Mouse (Mus musculus) frontal cortex, adult 2 months (tissue): Measurements from ENCODE around the gene Col6a5. TPM values are rescaled to one million over a fixed set of nuclear protein-coding genes. Genes with fewer than 3 reads are reported as not detected.
A peak's percentile ranks its signal among the peaks of the same experiment; 100 is the strongest.

Experiments used
- DNase-seq, 2 experiments: peaks; one replicate each; pipeline ENCODE4 v3.0.0; 2022; ENCODE audit warnings: low spot score in 1 of 2; ENCODE audit errors: extremely low spot score in 1 of 2
- polyA plus RNA-seq: library from polyadenylated mRNA; depleted of rRNA; stranded (reverse); fragments of >200 nt; gene quantifications from 2 replicates; pipeline ENCODE4 v1.2.3, GENCODE M21; 2012; rRNA removed

Col6a5 gene
- 0.25 and 1.1 TPM in 2 replicates for polyA plus RNA-seq

DNA sequence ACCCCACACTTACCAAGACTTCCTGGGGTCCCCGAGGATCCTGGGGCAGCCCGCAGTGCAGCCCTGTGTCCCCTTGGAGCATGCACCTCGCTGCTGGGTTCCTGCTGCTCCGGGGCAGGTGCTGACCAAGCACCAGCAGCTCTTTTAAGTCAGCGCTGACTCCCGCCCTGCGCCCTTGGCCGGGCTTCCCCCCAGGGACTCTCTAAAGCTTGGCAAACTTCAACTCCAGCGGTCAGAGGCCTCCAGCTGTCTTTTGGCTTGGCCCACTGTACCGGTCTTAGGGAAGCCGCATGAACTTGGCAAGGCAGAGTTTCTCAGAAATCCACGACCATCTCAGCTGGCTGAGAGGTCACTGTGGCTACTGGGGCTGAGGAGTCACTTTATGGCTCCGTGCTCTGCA lies at the start of gene Col6a5:
Col6a5 (minus strand) TSS at position 111 of the 400 bp plus-strand sequence.
- no peak for DNase-seq

DNA sequence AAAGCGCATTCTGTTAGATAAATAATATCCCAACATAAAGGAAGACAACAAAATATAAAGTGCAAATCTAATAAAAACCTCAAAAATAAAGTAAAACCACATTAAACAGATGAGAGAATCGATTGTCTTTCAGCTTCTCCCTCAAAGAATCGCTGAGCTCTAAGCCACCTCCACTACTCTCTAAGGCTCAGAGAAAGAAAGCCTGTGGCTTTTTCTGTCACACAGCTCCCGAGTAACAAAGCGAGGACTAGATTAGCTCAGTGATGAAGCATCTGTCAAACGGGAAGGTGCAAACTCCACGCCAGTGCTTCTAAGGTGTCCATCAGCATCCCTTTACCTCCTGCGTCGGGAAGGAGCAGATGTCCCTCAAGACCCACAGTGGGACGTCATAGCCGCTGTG lies 37.5 kb upstream of the Col6a5 start:
- DNase-seq: peak in 1 of 2 experiments; percentile 38

DNA sequence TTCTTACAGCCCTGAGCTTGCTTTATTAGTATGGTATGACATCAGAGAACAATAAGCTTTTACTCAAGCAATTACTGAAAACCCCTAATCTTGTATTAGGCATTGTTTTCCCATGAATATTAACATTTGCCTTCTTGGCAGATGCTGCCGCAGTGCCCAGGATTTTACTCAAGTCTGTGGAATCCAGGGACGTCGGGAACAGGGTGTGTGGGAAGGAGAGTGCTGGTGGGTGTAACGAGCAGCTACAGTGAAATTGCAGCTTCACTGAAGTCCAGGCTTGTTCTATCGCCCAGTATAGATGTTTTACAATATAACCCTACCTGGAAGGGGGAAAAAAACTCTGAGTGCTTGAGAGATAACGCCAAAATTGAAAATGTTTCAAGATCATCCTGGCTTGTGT lies 32.0 kb upstream of the Col6a5 start:
- DNase-seq: peak; percentile 33 to 67

- no peak for DNase-seq
Measured at GRCm38 (mm10) chr9:105990099-105990498, 29.7 kb upstream of the Col6a5 start.

GRCm38 (mm10) chr9:105989468-105989867 lies 29.0 kb upstream of the Col6a5 start:
- no peak for DNase-seq

GRCm38 (mm10) chr9:105988096-105988495 lies 27.7 kb upstream of the Col6a5 start:
- DNase-seq: peak; percentile 13 to 45

GRCm38 (mm10) chr9:105984931-105985519 lies 24.6 kb upstream of the Col6a5 start:
- DNase-seq: no peak

GRCm38 (mm10) chr9:105978479-105978878 lies 18.0 kb upstream of the Col6a5 start:
- DNase-seq: no peak

GRCm38 (mm10) chr9:105976871-105977270 lies 16.4 kb upstream of the Col6a5 start:
- DNase-seq: no peak

GRCm38 (mm10) chr9:105976314-105976713 lies 15.9 kb upstream of the Col6a5 start:
- no peak for DNase-seq

GRCm38 (mm10) chr9:105973736-105974135 lies 13.3 kb upstream of the Col6a5 start:
- DNase-seq: no peak

DNA sequence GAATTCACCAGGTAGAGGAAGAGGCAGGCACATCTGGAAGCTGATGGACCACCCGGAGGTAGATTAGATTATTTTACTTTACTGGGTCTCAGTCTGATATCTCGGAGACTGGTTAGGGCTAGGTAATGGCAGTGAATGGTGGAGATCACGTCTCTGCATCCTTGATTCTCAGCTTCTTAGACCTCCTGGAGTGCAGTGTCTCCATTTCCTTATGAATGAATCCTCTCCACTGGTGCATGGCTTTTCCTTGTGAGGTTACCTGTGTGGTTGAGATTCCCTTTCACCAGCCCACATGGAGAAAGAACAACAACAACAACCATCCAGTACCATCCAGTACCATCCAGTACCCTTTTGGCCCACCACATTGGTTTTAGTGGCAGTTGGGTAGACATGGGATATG lies 11.6 kb upstream of the Col6a5 start:
- DNase-seq: no peak

DNA sequence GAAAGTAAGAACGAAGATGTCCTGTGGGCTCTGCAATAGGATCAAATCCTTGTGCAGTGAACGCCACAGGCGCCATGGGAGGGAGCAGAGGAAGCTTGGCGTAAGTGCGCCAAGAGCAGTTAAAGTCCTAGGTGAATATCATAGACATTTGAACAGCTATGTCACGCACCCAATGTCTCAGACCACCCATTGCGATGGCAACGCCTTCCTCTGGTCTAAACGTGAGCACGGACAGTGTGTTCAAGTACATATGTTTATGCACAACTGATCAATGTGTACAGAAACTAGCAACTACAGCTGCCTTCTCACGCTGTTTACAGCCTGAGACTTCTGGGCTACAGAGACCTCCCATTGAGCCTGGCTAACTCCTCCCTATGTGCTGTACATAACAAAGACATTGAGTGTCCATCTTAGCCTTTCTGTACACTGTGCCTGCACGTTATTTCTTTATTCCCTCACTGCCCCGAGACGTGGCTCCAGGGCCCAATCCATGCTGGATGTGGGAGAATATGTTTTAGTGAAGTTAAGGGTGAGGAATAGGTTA lies 11.0 kb upstream of the Col6a5 start:
- DNase-seq: no peak

GRCm38 (mm10) chr9:105970901-105971300 lies 10.5 kb upstream of the Col6a5 start:
- no peak for DNase-seq

DNA sequence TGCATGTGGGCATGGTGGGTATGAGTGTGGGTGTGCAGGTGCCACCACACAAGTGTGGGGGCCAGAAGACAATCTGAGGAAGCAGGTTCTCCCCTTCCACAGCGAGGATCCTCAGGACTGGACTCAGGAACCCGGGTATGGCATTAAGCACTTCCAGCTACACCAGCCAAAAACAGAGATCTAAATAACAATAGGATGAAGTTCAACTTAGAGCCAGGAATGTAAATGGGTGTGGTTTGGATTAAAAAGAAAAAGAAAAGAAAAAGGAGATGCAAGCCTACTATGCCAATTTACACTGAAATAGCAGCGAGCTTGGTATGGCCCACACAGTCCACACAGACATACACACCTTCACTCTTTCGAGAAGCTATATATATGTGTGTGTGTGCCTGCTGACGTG lies 7.5 kb upstream of the Col6a5 start:
- DNase-seq: no peak

DNA sequence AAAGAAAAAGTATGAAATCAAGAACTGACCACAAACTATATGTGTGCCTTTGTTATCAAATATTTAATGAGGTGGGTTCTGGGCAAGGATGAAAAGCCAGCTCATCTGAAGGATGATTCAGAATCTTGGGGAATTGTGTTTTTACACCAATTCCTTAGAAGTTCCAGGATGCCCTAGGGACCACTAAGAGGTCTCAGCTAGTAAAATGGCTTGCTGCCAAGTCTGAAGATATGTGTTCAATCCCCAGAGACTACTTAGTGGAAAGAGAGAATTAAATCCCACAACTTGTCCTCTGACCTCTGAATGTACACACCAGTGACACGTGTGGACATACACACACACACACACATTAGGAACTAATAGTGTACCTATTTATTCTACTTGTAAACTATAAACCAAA lies 1.3 kb downstream of the Col6a5 start:
- no peak for DNase-seq

DNA sequence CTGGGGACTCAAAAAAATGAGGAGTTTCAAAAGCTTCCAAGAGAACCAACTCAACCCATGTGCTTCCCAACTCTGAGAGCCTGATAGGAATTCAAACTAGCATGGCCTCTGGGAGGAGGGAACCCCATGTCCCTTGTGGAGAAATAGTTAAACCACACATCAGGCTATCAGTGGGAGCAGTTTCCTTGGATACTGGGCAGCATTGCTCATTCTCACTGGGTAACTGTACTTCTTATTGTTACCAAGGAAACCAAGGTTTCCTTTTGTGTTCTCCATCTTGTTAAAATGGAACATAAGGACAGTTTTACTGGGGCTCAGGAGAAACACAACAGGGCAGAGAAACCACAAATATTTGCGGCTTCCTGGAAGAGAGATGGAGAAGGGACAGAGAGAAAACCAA lies 10.7 kb downstream of the Col6a5 start:
- peak in 1 of 2 experiments; percentile 24 for DNase-seq

- peak; percentile 65 to 76 for DNase-seq
Measured at GRCm38 (mm10) chr9:105947577-105947976, 12.9 kb downstream of the Col6a5 start.

GRCm38 (mm10) chr9:105933816-105934215 lies 26.6 kb downstream of the Col6a5 start:
- no peak for DNase-seq

- DNase-seq: no peak
Measured at GRCm38 (mm10) chr9:105929287-105929686, 31.2 kb downstream of the Col6a5 start.

DNA sequence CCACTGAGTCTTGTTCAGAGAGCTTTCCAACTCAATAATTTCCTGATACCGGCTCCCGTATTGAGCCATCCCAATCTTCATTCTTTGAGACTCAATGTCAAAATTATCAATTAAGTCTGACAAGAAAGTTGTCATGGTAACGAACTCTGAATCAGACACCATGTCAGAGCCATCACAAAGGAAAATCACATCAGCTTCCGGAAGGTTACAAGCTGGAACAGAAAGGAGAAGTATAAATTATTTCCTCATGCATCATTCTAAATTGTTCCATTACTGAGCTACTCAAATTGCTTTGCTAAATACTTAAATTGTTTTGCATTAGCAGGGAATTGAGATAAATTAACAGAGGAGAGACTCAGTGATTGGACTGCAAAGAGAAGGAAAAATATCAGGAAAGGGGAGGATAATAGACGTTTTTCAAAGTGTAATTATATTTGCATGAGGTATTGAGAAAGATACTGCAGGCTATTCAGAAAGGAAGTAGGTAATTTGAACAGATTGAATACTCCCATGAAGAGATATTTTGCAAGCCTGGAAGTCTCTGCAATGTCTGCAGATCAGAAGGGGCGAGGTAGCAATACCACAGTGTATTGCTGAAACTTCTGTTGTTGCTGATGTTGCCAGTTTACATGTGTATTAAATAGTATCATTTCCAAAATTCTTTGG lies 31.9 kb downstream of the Col6a5 start:
- no peak for DNase-seq

DNA sequence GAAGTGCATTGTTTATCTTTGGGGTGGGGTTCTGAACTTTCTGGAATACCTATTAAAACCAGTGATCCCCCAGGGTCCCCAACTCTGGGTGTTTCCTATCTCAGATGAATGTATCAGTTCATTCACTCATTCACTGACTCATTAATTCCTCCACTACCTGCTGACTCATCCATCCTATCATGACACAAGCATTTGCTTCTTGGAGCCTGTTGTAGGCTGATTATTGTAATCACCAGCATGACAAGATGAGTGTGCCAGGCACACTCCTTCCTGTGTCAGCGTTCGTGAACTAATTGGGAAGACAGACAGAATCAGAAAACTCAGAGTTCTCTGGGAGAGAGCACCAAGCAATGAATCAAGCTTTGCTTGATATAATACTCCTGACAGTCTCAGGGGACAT lies 36.8 kb downstream of the Col6a5 start:
- no peak for DNase-seq
